Mouse (Mus musculus) kidney, postnatal 0 days (tissue): ENCODE results near the gene Cfap299. TPM values are rescaled to one million over a fixed set of nuclear protein-coding genes. Genes with fewer than 3 reads are reported as not detected.
A peak's percentile ranks its signal among the peaks of the same experiment; 100 is the strongest.

ENCODE experiments used
- ATAC-seq: fragments of 200-750 bp; cut with Nextera tagmentation; replicated peaks from 2 replicates; pipeline ENCODE4 v1.8.0; 2017; ENCODE audit warnings: low read depth, moderate number of reproducible peaks, moderate TSS enrichment, moderate library complexity; ENCODE audit not compliant: low FRiP score
- DNase-seq: peaks from one replicate; pipeline ENCODE4 v3.0.0-alpha.2; 2016; ENCODE audit warnings: low spot score
- H3K27ac ChIP-seq: fragments of 300-500 bp; sonication (generic); 2 replicates; pipeline ENCODE4 v1.5.1; 2014; ENCODE audit warnings: mild to moderate bottlenecking
- H3K27me3 ChIP-seq: fragments of 300-500 bp; sonication (generic); 2 replicates; pipeline ENCODE4 v1.6.1; 2014; ENCODE audit warnings: low read length, mixed read lengths; ENCODE audit not compliant: insufficient read depth
- H3K36me3 ChIP-seq: fragments of 300-500 bp; sonication (generic); 2 replicates; pipeline ENCODE4 v1.6.1; 2014; ENCODE audit warnings: low read length, mixed read lengths; ENCODE audit not compliant: insufficient read depth
- H3K4me1 ChIP-seq: fragments of 300-500 bp; sonication (generic); replicated peaks from 2 replicates; pipeline ENCODE4 v1.6.1; 2014; ENCODE audit warnings: antibody characterized with exemption, low read length, mixed read lengths; ENCODE audit not compliant: insufficient read depth
- H3K4me2 ChIP-seq: fragments of 300-500 bp; sonication (generic); 2 replicates; pipeline ENCODE4 v1.6.1; 2014; ENCODE audit warnings: mild to moderate bottlenecking, low read length, moderate library complexity, mixed read lengths
- H3K4me3 ChIP-seq: fragments of 300-500 bp; sonication (generic); replicated peaks from 2 replicates; pipeline ENCODE4 v1.5.1; 2014; ENCODE audit warnings: low read depth, low read length
- H3K9ac ChIP-seq: fragments of 300-500 bp; sonication (generic); 2 replicates; pipeline ENCODE4 v1.6.1; 2014; ENCODE audit warnings: low read depth, low read length
- H3K9me3 ChIP-seq: fragments of 300-500 bp; sonication (generic); replicated peaks from 2 replicates; pipeline ENCODE4 v1.6.1; 2016; ENCODE audit warnings: low read length, inconsistent platforms, mixed read lengths
- CTCF ChIP-seq: IDR thresholded peaks from 2 replicates; pipeline ENCODE4 v1.5.1; 2016; ENCODE audit warnings: antibody characterized with exemption, low read depth, mild to moderate bottlenecking, moderate library complexity
- WGBS: fragments of 180-500 bp; shearing (Covaris S2); extraction: QIAGEN DNeasy Blood & Tissue Kit; methylation state at CpG from one replicate; pipeline ENCODE4 v1.1.7; 2014; 5-methylcytosine and 5-hydroxymethylcytosine counted together
- polyA plus RNA-seq: library from polyadenylated mRNA; unstranded; fragments of >200 nt; fragmentation: Nextera tagmentation; extraction: Ambion mirVana; gene quantifications from 2 replicates; pipeline ENCODE4 v1.2.1, GENCODE M21; 2015

The Cfap299 gene
- polyA plus RNA-seq, 1 experiment from 2014 or later: 0.34 TPM

GRCm38 (mm10) chr5:98563801-98564200, 234.7 kb downstream of the Cfap299 start:
- no peak for ATAC-seq

GRCm38 (mm10) chr5:98566461-98567193, 237.5 kb downstream of the Cfap299 start:
- TF ChIP-seq CTCF: no peak
- no peaks in the 10 kb centered on the region for H3K9me3 ChIP-seq
- H3K4me2 ChIP-seq: no peak overlapping the region
- H3K9ac ChIP-seq: no peak overlapping the region
- WGBS: 59% methylated on average over 6 of the region's 6 CpGs
- no peak overlapping the region for H3K4me3 ChIP-seq
- DNase-seq (no peak), ATAC-seq (no peak)
- 0 out of 2 replicates have a peak, but pooled peaks cover 4% of the 10 kb centered on the region for H3K4me1 ChIP-seq
- no peaks in the 10 kb centered on the region for H3K36me3 ChIP-seq
- no peaks in the 10 kb centered on the region for H3K27me3 ChIP-seq
- H3K27ac ChIP-seq: no peak overlapping the region

More at GRCm38 (mm10) chr5:98563801-98564200, 234.7 kb downstream of the Cfap299 start:
- Histone ChIP-seq H3K9ac (no peak overlapping the region), H3K4me1 (0 out of 2 replicates have a peak, but pooled peaks cover 8% of the 10 kb centered on the region), H3K36me3 (no peaks in the 10 kb centered on the region), H3K27me3 (no peaks in the 10 kb centered on the region), H3K27ac (no peak overlapping the region), H3K4me2 (no peak overlapping the region), H3K9me3 (no peaks in the 10 kb centered on the region), H3K4me3 (no peak overlapping the region)
- 62% methylated on average over 9 of the region's 9 CpGs for WGBS
- TF ChIP-seq CTCF: no peak
- DNase-seq: no peak

GRCm38 (mm10) chr5:98568481-98568880, 239.4 kb downstream of the Cfap299 start:
- H3K27me3 ChIP-seq: no peaks in the 10 kb centered on the region
- no peak overlapping the region for H3K4me3 ChIP-seq
- no peak for TF ChIP-seq CTCF
- DNase-seq: no peak
- ATAC-seq: no peak
- H3K27ac ChIP-seq: no peak overlapping the region
- H3K4me1 ChIP-seq: no peaks in the 10 kb centered on the region
- H3K4me2 ChIP-seq: no peak overlapping the region
- WGBS: 92% methylated on average over 4 of the region's 4 CpGs
- no peaks in the 10 kb centered on the region for H3K36me3 ChIP-seq
- no peaks in the 10 kb centered on the region for H3K9me3 ChIP-seq
- H3K9ac ChIP-seq: no peak overlapping the region

GRCm38 (mm10) chr5:98569029-98569513, 240.0 kb downstream of the Cfap299 start:
- 34% methylated on average over 3 of the region's 3 CpGs for WGBS
- H3K4me1 ChIP-seq: no peaks in the 10 kb centered on the region
- H3K4me3 ChIP-seq: no peak overlapping the region
- H3K4me2 ChIP-seq: no peak overlapping the region
- no peak overlapping the region for H3K27ac ChIP-seq
- no peaks in the 10 kb centered on the region for H3K27me3 ChIP-seq
- TF ChIP-seq CTCF: no peak
- ATAC-seq (no peak), DNase-seq (peak; percentile 21)
- no peaks in the 10 kb centered on the region for H3K36me3 ChIP-seq
- H3K9ac ChIP-seq: no peak overlapping the region
- no peaks in the 10 kb centered on the region for H3K9me3 ChIP-seq

- Histone ChIP-seq H3K4me3 (no peak overlapping the region), H3K9ac (no peak overlapping the region), H3K9me3 (no peaks in the 10 kb centered on the region), H3K36me3 (no peaks in the 10 kb centered on the region), H3K27ac (no peak overlapping the region), H3K27me3 (no peaks in the 10 kb centered on the region), H3K4me1 (no peaks in the 10 kb centered on the region), H3K4me2 (no peak overlapping the region)
- TF ChIP-seq CTCF: peak; percentile 24; the same call in 1 of the 2 replicates
- 65% methylated on average over 4 of the region's 4 CpGs for WGBS
- DNase-seq: no peak
- no peak for ATAC-seq
These were observed 243.3 kb downstream of the Cfap299 start for GRCm38 (mm10) chr5:98572392-98572791.

GRCm38 (mm10) chr5:98574711-98575470, 245.8 kb downstream of the Cfap299 start:
- WGBS: 58% methylated on average over 12 of the region's 12 CpGs
- no peaks in the 10 kb centered on the region for H3K36me3 ChIP-seq
- no peak overlapping the region for H3K4me2 ChIP-seq
- no peak overlapping the region for H3K4me3 ChIP-seq
- no peak overlapping the region for H3K9ac ChIP-seq
- H3K9me3 ChIP-seq: no peaks in the 10 kb centered on the region
- no peak for TF ChIP-seq CTCF
- no peak for ATAC-seq
- H3K4me1 ChIP-seq: no peaks in the 10 kb centered on the region
- H3K27ac ChIP-seq: no peak overlapping the region
- no peaks in the 10 kb centered on the region for H3K27me3 ChIP-seq
- peak; percentile 30 for DNase-seq
